Mouse (Mus musculus) megakaryocyte, embryonic 14.5 days (primary cell): ENCODE data around the gene Rcor1.

Experiments used
- FLI1 ChIP-seq: IDR thresholded peaks from 2 replicates; pipeline ENCODE4 v1.6.1; 2012; ENCODE audit warnings: low read length, inconsistent platforms, mixed read lengths
- GATA1 ChIP-seq: IDR thresholded peaks from 3 replicates; pipeline ENCODE4 v1.6.1; 2012; ENCODE audit warnings: mixed read lengths, low read length, inconsistent platforms, borderline replicate concordance

- TF ChIP-seq GATA1 (no peak), FLI1 (no peak)
Observed at GRCm38 (mm10) chr12:110994666-110995065, 44.5 kb upstream of the Rcor1 start.
